Mouse (Mus musculus) left cerebral cortex, postnatal 14 days (tissue): Measurements from ENCODE around the gene Fam241a. TPM values are rescaled to one million over a fixed set of nuclear protein-coding genes. Genes with fewer than 3 reads are reported as not detected.

Experiments
- DNase-seq, 2 experiments: peaks; one replicate each; pipeline ENCODE4 v3.0.0; 2021 to 2022; ENCODE audit warnings: low spot score in 2 of 2, mixed read lengths in 1 of 2
- intact Hi-C: fragments of 180-260 bp; cut with DNase I; formaldehyde crosslinking; loops from one replicate; pipeline ENCODE4 v1.15.1; 2025
- long read RNA-seq, 2 experiments: library from polyadenylated mRNA; stranded (forward); transcript quantifications; one replicate each; pipeline ENCODE4 v2.0.0; 2021
- total RNA-seq, 2 experiments: library from RNA; stranded (reverse); gene quantifications; 2 replicates each; pipeline ENCODE4 v1.2.3; 2021

The Fam241a gene
- 1 to 10 TPM; 4.2 to 4.8 TPM for total RNA-seq
- long read RNA-seq, experiment 1, transcript Fam241a-202 (2 exons, 2,234 nt) = major isoform, 8 of 12 reads
- long read RNA-seq, experiment 1, partial matches to known transcripts = 0 of 12 reads
- long read RNA-seq, experiment 1, other reads (novel, unspliced or antisense) = 1 of 12 reads
- long read RNA-seq, experiment 2, transcript Fam241a-202 (2 exons, 2,234 nt) = major isoform, 7 of 8 reads
- long read RNA-seq, experiment 2, partial matches to known transcripts = 0 of 8 reads
- long read RNA-seq, experiment 2, other reads (novel, unspliced or antisense) = 0 of 8 reads

DNA sequence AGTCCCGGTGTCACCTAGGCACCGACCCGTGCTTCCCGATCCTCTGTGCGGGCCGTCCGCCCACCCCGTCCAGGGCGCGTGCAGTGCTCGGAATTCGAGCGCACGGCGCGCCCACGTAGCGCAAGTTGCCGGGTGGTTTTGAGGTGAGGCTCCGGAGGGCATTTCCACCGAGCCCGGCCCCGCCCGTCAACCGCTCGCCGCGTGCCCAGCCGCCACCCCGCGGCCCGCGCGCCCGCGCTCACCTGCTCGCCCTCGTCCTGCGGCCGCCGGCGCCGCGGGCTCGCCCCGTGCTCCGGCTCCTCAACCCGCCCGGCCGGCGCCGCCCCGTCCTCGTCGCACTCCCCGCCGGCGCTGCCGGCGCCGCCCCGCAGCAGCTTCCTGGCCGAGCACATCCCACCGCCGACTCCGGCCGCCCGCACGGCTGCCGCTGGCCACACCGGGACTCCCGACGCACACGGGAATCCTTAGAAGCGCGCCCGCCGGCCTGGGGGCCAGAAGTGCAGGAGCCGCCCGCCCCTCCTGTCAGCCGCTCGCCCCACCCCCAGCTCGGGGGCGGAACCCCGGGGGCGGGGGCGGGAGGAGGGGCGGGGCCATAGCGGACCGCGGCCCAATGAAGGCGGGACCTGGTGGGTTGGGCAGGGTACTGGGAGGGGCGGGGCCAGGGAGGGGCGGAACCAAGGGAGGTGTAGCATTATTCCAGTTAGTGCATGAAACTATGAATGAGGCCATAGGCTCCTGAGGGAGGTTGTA is at the start of gene Fam241a:
TSS of gene Fam241a (minus strand) at position 533 of the 750 bp plus-strand sequence.
- intact Hi-C loops = no loop called here
- DNase-seq = peak; percentile 35 to 72

DNA sequence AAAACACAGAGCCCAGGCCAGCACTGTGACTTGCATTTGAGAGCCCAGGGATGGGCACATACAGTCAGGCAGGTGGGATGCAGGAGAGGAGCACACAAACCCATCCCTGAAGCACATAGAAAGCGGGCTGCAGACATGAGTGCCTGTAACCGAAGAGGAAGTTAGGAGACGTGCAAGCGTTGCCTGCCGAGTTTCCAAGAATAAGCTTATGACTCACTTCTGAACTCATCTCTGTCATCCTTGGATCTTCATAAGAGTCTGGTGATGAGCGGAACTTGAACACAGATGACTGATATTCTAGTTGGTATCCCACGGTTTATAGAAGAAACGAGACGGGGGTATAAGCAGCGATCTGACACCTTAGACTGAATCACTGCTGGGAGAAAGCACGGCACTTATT is 36.3 kb upstream of the Fam241a start:
- intact Hi-C loops = no loop called here
- DNase-seq = peak in 1 of 2 experiments; percentile 16

DNA sequence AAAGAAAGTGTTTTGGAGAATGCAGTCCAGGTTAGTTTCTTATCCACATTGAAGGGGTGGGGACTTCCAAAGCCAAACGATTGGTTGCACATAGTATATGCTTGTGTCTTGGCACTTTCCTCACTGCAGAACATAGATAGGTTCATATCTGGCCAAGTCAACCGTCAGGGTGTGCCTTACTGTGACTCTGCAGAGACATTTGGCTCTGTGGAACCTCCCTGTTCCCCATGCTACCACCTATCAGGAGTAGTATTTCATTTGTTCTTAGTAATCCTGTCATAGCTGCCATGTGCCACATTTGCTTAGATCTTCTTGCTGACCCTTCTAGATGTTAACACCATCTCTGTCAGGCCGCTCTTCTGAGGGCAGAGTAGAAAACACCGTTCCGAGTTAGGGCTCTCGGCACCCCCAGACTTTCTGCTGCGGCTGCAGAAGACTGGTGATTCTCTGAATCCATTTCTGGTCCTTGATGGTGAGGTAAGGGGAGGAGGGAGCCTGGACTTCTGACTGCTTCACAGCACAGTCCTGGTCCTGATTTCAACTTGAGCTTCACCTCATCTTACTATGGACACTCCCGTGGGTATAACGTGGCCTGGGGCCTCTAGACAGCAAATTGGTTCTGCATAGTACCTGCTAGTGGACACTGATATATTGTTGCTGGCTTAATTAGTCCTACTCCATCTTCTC is 34.3 kb upstream of the Fam241a start:
- no peak for DNase-seq
- intact Hi-C loops = no loop called here

DNA sequence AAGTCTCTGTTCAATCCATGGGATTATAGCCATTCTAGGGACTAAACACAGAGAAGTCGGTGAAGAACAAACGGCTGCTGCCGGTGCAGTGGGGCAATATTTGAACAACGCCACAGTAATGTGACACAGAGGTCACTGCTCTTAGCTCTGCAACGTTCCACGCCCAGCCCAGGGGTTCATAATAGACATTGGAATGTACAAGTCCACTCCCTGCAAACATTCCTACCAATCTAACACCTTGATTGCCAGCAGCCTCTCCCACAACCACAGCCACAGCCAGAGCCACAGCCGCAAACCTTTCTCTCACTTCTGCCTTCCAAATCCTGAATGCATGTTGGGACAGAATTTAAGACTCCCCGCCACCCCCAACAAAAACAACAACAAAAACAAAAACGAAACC is 33.8 kb upstream of the Fam241a start:
- intact Hi-C loops = no loop called here
- no peak for DNase-seq

DNA sequence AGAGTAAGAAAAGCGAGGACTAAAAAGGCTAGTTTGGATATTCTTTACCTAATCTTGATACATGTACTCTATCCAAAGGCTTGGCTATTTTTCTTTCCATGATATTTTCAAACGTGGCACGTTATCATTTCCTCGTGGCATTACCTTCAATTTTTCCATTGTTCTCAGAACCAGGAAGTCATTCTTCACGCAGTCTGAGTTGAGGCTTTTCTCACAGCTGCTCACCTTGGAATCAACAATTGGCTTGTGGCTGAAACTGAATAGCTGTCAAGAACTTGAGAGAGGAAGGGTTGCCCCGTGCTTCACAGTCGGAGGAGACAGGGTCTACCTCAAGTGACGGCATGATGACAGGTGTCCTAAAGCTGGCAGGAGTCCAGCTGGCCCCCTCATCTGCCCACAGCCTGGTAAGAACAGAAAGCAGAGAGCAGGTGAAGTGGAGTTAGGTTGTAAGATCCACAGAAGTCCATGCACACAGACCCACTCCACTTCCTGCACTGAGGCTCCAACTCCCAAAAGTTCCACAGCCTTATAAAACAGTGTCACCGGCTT is 30.6 kb upstream of the Fam241a start:
- DNase-seq = no peak
- intact Hi-C loops = no loop called here

DNA sequence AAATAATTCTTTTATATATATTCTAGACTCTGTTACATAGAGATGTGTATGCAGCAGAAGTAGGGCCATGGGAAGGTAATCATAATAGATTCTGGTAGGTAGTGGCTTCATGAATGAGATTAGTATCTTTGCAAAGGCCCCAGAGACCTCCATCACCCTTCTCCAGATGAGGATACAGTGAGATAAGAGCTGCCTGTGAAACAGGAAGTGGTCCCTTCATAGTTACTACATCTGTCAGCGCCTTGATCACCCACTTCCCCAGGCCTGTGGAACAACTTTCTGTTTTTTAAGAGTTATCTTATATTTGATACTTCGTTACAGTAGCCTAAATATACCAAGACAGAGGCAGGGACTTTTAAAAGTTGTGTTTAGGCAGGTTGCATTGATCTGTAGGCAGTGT is 28.3 kb upstream of the Fam241a start:
- intact Hi-C loops = no loop called here
- no peak for DNase-seq

DNA sequence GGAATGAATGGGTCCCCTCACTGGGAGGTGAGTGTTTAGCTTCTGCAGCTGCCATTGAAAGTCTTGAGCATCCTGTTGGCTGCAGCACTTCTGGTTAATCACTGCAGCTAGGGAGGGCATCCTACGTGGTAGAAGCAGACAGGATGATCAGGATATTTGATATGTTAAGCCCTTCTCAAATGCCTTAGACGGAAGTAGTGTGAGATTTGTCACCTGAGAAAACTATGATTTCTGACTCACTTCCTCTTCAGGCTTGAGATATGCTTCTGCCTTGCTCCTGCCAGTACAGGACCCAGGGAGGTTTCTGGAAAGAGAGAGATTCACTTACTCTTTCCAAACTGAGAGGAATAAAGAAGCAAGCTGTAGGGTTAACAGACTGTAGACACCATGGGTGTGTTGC is 27.1 kb upstream of the Fam241a start:
- intact Hi-C loops = no loop called here
- no peak for DNase-seq

DNA sequence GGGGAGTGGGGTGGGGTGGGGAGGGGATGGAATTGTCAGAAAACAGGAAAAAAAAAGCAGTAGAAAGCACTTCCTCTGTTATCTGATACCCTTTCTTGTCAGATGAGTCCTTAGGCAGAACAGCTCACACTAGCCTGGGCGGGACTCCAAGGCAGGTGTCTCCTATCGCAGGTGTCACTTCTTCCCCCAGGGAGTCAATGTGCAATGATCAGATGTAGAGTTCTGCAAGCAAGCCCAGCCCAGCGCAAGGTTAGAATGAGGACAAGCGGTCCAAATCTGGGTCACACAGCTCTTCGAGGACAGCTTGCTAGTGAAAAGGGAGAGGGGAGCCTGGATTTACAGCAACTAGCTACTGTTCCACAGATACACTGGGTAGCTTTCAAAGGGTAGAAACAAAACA is 26.0 kb upstream of the Fam241a start:
- no peak for DNase-seq
- intact Hi-C loops = no loop called here

DNA sequence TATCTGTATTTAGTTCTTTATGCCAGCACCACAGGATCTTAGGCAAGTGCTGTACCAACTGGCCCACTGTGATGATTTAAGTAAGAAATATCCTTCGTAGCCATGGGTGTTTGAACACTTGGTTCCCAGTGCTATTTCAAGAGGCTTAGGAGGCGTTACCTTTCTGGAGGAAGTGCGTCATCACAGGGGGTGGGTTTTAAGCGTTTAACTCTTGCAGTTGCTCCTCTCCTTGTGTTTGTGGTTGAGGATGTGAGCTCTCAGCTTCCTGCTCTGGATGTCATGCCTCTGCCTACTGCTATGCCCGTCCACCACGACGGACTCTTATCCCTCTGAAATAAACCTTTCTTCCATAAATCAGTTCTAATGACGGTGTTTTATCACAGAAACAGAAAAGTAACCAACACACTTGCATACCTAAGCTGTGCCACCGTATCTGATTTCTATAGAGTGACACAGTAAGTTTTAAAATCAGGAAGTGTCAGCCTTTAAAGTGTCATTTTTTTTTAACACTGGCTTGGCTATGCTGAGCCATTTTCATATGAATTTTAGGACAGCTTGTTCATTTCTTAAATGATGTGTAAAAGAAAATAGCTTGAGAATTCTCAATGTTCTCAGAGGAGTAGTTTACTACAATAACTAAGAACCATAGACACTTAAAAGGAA is 22.0 kb upstream of the Fam241a start:
- intact Hi-C loops = no loop called here
- DNase-seq = no peak

DNA sequence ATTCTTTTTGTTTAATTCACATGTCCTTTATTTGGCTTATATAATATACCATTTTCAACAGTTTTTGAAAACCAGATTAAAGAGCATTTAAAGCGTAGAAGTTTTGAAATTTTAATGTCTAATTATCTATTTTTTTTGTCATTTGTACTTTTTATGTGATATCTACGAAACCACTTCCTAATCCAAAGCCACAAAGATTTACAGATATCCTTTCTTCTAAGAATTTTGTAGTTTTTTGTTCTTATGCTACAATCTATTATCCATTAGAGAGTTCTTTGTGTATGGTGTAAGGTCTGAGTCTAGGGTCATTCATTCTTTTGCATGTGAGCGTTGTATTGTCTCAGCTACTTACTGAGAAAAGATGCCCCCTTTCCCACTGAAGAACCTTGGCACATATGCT is 21.4 kb upstream of the Fam241a start:
- no peak for DNase-seq

DNA sequence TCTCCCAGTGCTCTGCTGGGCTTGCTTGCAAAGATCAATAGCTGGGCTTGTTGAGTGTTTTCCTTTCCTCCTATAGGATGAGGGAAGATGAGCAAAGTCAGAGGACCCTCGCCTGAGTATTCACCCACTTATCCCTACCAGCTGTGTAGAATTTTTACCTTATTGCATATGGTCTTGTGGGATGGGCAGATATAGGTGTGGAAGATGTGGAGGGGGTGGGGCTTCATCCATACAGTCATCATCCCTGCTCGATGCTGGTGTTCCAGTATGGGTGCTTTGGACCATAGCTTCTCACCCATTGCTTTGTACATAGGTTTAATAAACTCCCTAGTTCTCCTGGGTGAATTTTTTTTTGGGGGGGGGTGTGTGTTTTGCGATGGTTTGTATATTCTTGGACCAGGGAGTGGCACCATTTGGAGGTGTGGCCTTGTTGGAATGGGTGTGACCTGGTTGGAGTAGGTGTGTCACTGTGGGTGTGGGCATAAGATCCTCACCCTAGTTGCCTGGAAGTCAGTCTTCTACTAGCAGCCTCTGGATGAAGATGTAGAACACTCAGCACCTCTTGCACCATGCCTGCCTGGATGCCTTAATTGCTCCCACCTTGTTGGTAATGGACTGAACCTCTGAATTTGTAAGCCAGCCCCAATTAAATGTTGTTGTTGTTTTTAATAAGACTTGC is 19.7 kb upstream of the Fam241a start:
- no peak for DNase-seq
- intact Hi-C loops = no loop called here

More for the DNA sequence above, 21.4 kb upstream of the Fam241a start:
- intact Hi-C loops = no loop called here

DNA sequence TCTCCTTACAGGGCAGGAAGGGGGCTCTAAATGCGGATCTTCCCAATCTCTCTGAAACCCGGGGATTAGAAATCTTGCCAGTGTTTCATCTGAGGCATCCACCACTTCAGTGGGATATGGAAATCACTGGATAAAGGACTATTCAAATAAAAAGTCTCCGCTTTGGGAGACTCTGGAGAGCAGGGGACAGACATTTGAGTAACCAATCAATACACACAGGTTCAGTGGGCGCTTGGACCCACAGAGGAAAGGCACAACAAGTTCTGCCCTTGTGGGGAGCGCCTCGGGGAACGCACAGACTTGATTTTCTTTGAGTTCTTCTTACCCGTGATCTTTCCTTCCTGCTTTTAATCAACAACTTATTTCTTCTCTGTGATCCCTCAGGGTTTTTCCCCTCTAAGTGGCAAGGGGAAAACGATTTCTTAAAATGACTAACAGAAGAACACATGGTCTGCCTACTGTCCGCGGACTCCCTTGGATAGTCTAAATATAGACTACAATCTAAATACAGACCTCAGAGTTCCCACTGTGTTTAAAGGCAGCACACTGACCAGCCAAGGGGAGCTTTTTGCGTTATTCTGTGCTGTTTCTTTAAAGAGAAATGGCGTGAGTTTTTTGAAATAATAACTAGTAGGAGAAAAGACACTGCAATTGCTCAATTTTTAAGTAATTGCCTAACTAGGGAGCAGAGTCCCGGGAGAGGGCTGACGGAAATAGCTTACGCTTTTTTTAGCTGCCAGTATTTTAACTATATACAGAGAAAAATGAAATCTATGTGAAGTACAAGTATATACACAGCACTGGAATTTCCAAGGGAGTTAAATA is 18.0 kb upstream of the Fam241a start:
- intact Hi-C loops = no loop called here
- no peak for DNase-seq

DNA sequence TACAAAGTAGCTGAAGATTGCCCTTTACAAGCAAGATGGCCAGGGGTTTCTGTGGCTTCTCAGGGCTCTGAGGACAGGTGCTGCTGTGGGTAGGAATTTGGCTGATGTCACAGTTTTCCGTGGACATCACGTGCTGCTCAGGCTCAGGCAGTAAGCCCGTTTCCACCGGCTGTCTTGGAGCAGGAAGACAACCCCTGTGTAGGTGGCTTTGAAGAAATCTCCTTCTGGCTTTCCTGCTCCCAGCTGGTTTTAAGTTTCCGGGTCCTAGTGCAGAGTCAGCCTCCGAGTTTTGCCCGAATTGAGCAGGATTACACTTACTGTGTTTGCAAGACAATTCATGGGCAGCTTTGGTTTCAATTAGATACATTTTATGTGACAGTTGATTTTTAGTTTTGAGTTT is 13.8 kb upstream of the Fam241a start:
- intact Hi-C loops = no loop called here
- no peak for DNase-seq

DNA sequence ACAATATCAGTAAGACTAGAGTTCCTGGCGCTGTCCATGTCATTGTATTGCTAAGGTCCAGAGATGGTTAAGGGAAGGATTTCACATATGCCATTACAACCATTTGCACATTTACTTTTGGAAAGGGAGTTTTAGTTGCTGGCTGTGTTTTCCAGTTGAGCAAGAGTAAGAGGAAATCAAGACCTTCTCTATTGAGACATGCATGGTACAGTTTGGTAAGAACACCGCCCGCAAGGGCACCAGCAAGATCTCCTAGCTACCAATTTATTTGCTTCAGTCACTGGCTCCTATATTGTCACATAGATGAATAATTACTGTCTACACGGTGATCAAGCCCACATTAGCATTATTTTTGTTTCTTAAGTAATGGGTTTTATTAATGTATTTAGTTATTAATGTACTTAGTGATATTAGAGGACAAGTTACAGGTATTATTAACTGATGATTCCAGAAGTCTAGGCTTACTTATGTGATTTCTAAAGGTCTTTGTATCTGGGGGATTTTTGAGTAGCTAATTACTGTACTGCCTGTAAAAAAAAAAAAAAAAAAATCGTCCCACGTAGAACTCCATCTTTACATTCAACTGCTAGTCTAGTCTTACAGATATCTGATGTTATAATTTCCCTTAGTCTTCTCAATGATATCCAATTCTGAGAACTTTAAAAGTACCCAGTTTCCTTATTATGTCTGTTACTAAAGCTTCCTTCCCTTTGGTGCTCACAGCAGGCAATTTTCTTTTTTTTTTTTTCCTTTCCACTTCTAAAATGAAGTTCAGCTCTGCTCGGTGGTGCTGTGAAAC is 944 bp downstream of the Fam241a start:
- DNase-seq = no peak
- intact Hi-C loops = no loop called here

DNA sequence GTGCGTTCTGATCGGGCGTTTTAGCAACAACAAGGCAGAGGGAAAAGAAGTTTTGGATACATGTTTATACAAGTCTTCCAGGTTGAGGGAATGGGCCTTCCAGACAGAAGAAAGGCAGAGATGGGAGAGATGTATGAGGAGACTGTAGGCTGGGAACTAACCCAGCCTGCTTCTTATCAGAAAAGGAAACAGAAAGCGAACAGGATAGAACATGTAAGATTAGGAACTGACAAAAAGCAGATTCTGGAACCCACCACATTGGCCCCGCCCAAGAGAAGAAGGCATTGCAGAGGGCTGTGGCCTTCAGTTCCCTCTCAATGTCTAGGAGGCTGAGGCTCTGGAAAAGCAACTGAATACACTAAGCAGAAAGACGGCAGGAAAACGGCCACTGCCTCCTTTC is 2.2 kb downstream of the Fam241a start:
- intact Hi-C loops = no loop called here

DNA sequence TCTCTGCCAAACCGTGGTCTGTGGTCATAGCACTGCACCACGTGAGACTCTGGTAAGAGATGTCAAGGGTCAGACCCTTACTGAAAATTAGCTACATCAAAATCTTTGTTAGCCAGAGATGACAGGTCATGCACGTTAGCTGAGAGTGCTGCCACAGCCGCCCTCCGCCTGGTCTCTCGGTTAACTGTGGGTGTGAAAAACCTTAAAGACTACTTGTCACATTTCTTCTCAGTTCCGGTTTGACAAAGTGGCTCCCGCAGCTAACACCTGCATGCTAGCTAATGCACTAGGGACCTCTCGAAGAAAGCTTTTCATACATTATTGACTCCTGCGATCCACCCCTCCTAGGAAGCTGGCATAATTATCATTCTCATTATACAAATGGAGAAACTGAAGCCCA is 4.2 kb downstream of the Fam241a start:
- DNase-seq = no peak
- intact Hi-C loops = no loop called here

More for the DNA sequence above, 2.2 kb downstream of the Fam241a start:
- no peak for DNase-seq

DNA sequence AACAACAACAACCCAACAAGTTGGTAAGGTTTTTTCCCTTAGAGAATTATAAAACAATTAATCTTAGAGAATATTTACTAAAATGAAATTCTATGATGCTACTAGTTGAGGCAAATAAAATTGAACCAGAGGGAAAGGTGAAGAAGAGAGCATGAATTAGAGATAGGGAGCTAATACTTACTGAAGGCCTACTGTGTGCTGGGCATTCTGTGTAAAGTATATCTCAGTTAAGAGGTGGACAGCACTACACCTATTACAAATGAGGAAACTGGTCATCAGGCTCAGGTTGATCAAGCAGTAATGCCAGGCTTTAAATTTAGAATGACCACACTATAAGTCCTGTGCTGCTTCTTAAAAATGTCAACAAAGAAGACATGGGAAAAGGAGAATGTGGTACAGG is 6.1 kb downstream of the Fam241a start:
- intact Hi-C loops = no loop called here
- no peak for DNase-seq

DNA sequence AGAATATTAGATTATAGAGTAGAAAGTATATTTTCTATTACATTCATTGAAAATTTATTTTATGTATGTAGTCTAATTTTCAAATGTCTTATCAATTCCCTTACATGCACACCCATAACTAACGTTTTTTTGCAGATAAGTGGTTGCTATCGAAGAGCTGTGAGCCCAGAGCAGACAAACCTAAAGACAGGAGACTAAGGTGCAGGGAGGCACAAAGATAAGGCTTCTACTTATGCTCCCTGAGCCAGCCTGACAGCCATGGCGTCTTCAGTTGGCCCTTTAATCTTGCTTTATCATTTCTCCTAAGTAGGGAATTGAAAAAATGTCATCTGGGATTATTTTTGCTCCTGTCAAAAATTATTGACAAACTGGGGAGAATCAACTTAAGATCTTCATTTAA is 6.6 kb downstream of the Fam241a start:
- intact Hi-C loops = no loop called here
- DNase-seq = no peak
